Mouse (Mus musculus): Measurements from ENCODE around the gene Gm45213. TPM values are rescaled to one million over a fixed set of nuclear protein-coding genes. Genes with fewer than 3 reads are reported as not detected.

Gene Gm45213
- polyA plus RNA-seq, 1 experiment from 2014 or later = not detected

DNA sequence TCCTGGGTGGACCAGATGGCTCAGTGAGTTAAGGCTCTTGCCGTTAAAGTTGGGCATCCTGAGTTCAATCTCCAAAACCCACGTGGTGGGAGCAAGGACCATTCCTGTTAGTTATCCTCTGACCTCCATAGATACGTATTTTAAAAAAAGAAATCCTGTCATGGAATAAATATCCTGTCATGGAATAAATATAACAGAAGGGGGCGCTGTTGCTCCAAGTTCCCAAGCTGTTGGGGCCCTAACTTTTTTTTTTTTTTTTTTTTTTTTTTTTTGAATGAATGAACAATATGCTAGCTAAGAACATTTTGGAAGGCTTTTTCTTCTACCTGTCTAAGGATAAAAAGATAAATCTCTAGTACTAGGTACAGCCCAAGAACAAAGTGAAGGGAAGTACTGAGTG, 58.5 kb downstream of the Gm45213 start:
- H3K36me3 ChIP-seq (replicated peaks; ENCODE audit: insufficient read depth, low read length) = no peaks in the 10 kb centered on the region
- H3K4me2 ChIP-seq (ENCODE audit: low read depth, low read length) = no peak overlapping the region
- TF ChIP-seq CTCF (IDR thresholded peaks at IDR 0.05; ENCODE audit: low read depth) (peak; percentile 76), EP300 (IDR thresholded peaks at IDR 0.05; ENCODE audit: low read depth) (0 out of 2 replicates have a peak, but pooled peaks have one; percentile 15)
- 3% methylated on average over 4 of the region's 4 CpGs for WGBS (ENCODE audit: insufficient replicate concordance)
- ATAC-seq (no peak), DNase-seq (no peak)
- no peaks in the 10 kb centered on the region for H3K4me1 ChIP-seq (ENCODE audit: insufficient read depth)
- no peak overlapping the region for H3K4me3 ChIP-seq (ENCODE audit: low read depth, low read length)
- H3K27me3 ChIP-seq (ENCODE audit: insufficient read depth, low read length) = no peaks in the 10 kb centered on the region; the same call in 1 of the 2 replicates
- no peaks in the 10 kb centered on the region for H3K9me3 ChIP-seq (ENCODE audit: low read length)
- no peak overlapping the region for H3K27ac ChIP-seq (ENCODE audit: low read depth)
- no peak overlapping the region for H3K9ac ChIP-seq (replicated peaks)

DNA sequence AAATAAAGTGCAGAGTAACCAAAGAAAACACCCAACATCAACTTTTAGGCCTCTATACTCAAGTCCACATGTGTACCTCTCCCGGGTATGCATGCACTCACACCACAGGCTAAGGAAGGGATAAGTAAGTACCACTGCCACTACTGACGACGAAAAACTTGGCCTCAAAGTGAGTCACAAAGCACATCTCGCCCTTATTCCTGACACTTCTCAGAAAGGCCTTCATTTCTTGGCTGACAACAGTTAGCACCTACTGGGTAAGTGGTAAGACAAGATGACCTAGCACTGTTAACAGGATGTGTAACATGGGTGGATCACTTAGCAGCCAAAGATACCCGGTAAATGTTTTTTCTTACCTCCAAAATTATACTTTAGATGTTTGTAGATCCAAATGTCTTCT, 61.1 kb downstream of the Gm45213 start:
- TF ChIP-seq CTCF (IDR thresholded peaks at IDR 0.05; ENCODE audit: low read depth) (no peak), EP300 (IDR thresholded peaks at IDR 0.05; ENCODE audit: low read depth) (no peak)
- Histone ChIP-seq H3K4me2 (ENCODE audit: low read depth, low read length) (no peak overlapping the region), H3K4me1 (ENCODE audit: insufficient read depth) (no peaks in the 10 kb centered on the region), H3K27me3 (ENCODE audit: insufficient read depth, low read length) (no peaks in the 10 kb centered on the region; the same call in 1 of the 2 replicates), H3K9ac (replicated peaks) (no peak overlapping the region), H3K27ac (ENCODE audit: low read depth) (no peak overlapping the region), H3K36me3 (replicated peaks; ENCODE audit: insufficient read depth, low read length) (no peaks in the 10 kb centered on the region), H3K4me3 (ENCODE audit: low read depth, low read length) (no peak overlapping the region), H3K9me3 (ENCODE audit: low read length) (no peaks in the 10 kb centered on the region)
- 77% methylated on average over 5 of the region's 5 CpGs for WGBS (ENCODE audit: insufficient replicate concordance)
- DNase-seq (no peak), ATAC-seq (no peak)

DNA sequence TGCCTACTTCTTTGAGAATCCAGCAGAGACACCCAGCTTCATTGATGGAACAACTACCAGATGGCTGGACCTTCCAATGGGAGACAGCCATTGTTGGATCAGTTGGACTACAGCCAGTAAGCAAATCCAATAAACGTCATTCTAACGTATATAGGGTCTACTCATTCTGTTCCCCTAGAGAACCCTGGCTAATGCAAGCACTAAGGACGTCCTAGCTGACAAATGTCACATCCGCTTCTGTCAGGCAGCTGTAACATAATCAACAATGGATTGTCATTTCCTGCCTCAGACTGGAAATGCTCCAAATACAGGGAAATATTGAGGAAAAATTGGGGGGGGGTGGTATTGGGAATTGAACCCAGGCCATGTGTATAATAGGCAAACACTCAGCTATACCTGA, 62.4 kb downstream of the Gm45213 start:
- Histone ChIP-seq H3K4me1 (ENCODE audit: insufficient read depth) (peaks cover 3% of the 10 kb centered on the region; the same call in 1 of the 2 replicates), H3K9me3 (ENCODE audit: low read length) (no peaks in the 10 kb centered on the region), H3K27ac (ENCODE audit: low read depth) (no peak overlapping the region), H3K36me3 (replicated peaks; ENCODE audit: insufficient read depth, low read length) (no peaks in the 10 kb centered on the region), H3K4me2 (ENCODE audit: low read depth, low read length) (no peak overlapping the region), H3K4me3 (ENCODE audit: low read depth, low read length) (no peak overlapping the region), H3K27me3 (ENCODE audit: insufficient read depth, low read length) (no peaks in the 10 kb centered on the region; the same call in 1 of the 2 replicates), H3K9ac (replicated peaks) (no peak overlapping the region)
- TF ChIP-seq EP300 (IDR thresholded peaks at IDR 0.05; ENCODE audit: low read depth) (no peak), CTCF (IDR thresholded peaks at IDR 0.05; ENCODE audit: low read depth) (no peak)
- ATAC-seq = no peak
- DNase-seq = no peak
- WGBS (ENCODE audit: insufficient replicate concordance) = 49% methylated on average over 4 of the region's 4 CpGs

DNA sequence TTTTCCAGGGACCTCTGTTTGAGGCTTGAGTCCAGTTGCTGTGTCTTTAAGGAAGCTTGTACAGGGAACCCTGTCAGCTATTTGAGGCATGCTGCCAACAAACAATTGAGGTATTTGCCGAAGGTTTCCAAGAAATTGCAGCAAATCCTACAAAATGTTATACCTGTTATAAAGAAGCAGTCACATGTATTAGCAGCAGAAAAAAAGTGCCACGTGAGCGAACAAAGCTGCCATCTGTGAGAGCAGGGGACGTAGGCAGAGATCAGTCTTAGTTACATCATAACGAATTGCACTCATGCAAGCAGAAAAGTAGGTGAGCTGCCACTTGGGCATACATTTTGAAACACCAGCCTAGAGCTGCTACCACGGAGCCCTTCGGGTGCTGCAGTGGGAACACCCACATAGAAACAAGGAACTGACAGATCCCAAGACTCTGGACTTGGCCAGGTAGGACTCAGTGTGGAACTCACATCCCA, 63.2 kb downstream of the Gm45213 start:
- Histone ChIP-seq H3K27ac (ENCODE audit: low read depth) (0 out of 2 replicates have a peak overlapping the region, but pooled peaks have one; percentile 13), H3K9ac (replicated peaks) (no peak overlapping the region), H3K4me1 (ENCODE audit: insufficient read depth) (peaks cover 6% of the 10 kb centered on the region; the same call in 1 of the 2 replicates), H3K9me3 (ENCODE audit: low read length) (no peaks in the 10 kb centered on the region), H3K36me3 (replicated peaks; ENCODE audit: insufficient read depth, low read length) (no peaks in the 10 kb centered on the region), H3K27me3 (ENCODE audit: insufficient read depth, low read length) (no peaks in the 10 kb centered on the region), H3K4me3 (ENCODE audit: low read depth, low read length) (no peak overlapping the region), H3K4me2 (ENCODE audit: low read depth, low read length) (no peak overlapping the region)
- ATAC-seq = no peak
- TF ChIP-seq CTCF (IDR thresholded peaks at IDR 0.05; ENCODE audit: low read depth) = no peak
- no peak for TF ChIP-seq EP300 (IDR thresholded peaks at IDR 0.05; ENCODE audit: low read depth)
- WGBS (ENCODE audit: insufficient replicate concordance) = 57% methylated on average over 7 of the region's 7 CpGs
- DNase-seq = no peak

DNA sequence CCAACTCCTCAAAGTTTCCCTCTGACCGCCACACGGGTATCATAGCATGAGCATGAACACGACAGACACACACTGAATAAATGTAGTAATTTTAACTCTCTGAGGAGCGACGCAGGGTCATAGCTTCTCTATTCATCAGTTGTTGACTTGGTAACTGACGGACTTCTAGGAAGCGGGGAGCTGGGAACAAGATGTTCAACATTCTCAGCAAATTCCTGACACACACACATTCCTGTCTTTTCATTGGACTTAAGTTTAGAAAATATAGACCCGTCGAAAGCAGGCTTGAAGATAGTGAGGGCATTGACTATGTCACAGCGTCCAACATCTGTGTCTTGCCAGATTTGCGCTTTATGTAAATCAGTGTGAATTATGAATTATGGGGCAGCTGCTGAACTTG, 63.8 kb downstream of the Gm45213 start:
- no peak overlapping the region for H3K27ac ChIP-seq (ENCODE audit: low read depth)
- no peak for ATAC-seq
- no peak overlapping the region for H3K4me2 ChIP-seq (ENCODE audit: low read depth, low read length)
- no peak for DNase-seq
- H3K9ac ChIP-seq (replicated peaks) = no peak overlapping the region
- 77% methylated on average over 11 of the region's 11 CpGs for WGBS (ENCODE audit: insufficient replicate concordance)
- no peaks in the 10 kb centered on the region for H3K27me3 ChIP-seq (ENCODE audit: insufficient read depth, low read length)
- TF ChIP-seq CTCF (IDR thresholded peaks at IDR 0.05; ENCODE audit: low read depth) (no peak), EP300 (IDR thresholded peaks at IDR 0.05; ENCODE audit: low read depth) (no peak)
- H3K36me3 ChIP-seq (replicated peaks; ENCODE audit: insufficient read depth, low read length) = no peaks in the 10 kb centered on the region
- no peak overlapping the region for H3K4me3 ChIP-seq (ENCODE audit: low read depth, low read length)
- no peaks in the 10 kb centered on the region for H3K9me3 ChIP-seq (ENCODE audit: low read length)
- peaks cover 6% of the 10 kb centered on the region; the same call in 1 of the 2 replicates for H3K4me1 ChIP-seq (ENCODE audit: insufficient read depth)

DNA sequence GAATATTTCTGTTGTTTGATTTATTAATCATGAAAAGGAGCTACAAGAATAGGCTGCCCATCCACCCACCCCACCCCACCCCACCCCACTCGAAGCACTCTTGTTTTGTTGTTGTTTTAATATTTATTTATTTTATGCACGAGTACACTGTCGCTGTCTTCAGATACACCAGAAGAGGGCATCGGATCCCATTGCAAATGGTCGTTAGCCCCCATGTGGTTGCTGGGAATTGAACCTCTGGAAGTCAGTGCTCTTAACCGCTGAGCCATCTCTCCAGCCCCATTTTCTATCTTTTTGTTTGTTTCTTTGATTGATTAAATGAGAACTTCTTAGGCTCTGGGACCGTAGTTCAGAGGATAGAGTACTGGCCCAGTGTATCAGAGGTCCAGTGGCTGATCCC, 64.5 kb downstream of the Gm45213 start:
- H3K4me1 ChIP-seq (ENCODE audit: insufficient read depth) = peaks cover 9% of the 10 kb centered on the region; the same call in 1 of the 2 replicates
- H3K4me2 ChIP-seq (ENCODE audit: low read depth, low read length) = no peak overlapping the region
- H3K27me3 ChIP-seq (ENCODE audit: insufficient read depth, low read length) = no peaks in the 10 kb centered on the region
- H3K27ac ChIP-seq (ENCODE audit: low read depth) = no peak overlapping the region
- WGBS (ENCODE audit: insufficient replicate concordance) = 12% methylated on average over 7 of the region's 7 CpGs
- no peak for ATAC-seq
- no peak for DNase-seq
- no peak overlapping the region for H3K4me3 ChIP-seq (ENCODE audit: low read depth, low read length)
- TF ChIP-seq CTCF (IDR thresholded peaks at IDR 0.05; ENCODE audit: low read depth) (peak; percentile 60), EP300 (IDR thresholded peaks at IDR 0.05; ENCODE audit: low read depth) (no peak)
- no peaks in the 10 kb centered on the region for H3K9me3 ChIP-seq (ENCODE audit: low read length)
- no peaks in the 10 kb centered on the region for H3K36me3 ChIP-seq (replicated peaks; ENCODE audit: insufficient read depth, low read length)
- no peak overlapping the region for H3K9ac ChIP-seq (replicated peaks)
